In the genomic region with DNA sequence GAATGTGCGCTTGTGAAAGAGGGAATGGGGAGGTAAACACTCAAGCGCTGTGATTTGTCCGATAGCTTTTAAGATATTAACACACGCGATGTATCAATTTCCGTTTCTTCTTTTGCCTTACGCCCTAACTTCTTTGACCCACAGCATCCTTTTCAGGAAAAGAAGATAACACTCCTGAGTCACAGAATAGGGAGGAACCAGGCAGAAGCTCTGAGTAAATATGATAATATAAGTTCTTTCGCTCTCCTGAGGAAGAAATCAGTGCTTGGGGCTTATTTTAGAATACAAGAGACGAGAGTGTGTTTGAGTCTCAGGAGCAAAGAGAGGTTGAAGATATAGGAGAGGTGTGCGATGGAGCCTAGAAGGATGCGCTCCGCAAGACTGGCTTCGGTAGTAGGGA, we compare ENCODE assay signal across 8 mouse cellular contexts. TPM values are rescaled to one million over a fixed set of nuclear protein-coding genes. Genes with fewer than 3 reads are reported as not detected.
DNase-seq lines count a peak whose midpoint lies in the region; ATAC-seq and TF ChIP-seq lines count a peak whose summit lies in the region.

No protein-coding gene starts in this region.

- no peak for ATAC-seq in kidney, embryonic 14.5 days (ENCODE audit: low FRiP score, low TSS enrichment)
- no peak for ATAC-seq in hindbrain, embryonic 13.5 days (ENCODE audit: low FRiP score)
- no peak for ATAC-seq in midbrain, embryonic 13.5 days

- H3K4me1 ChIP-seq in kidney, embryonic 14.5 days (ENCODE audit: control insufficient read depth, insufficient read depth, low read length), result no peaks in the 10 kb centered on the region
- H3K4me1 ChIP-seq in hindbrain, embryonic 13.5 days (replicated peaks), result peaks cover 24% of the 10 kb centered on the region
- H3K4me1 ChIP-seq in midbrain, embryonic 13.5 days (replicated peaks), result peaks cover 28% of the 10 kb centered on the region

- no peaks in the 10 kb centered on the region for H3K9me3 ChIP-seq in kidney, embryonic 14.5 days (ENCODE audit: control insufficient read depth, low read length)
- no peaks in the 10 kb centered on the region for H3K9me3 ChIP-seq in hindbrain, embryonic 13.5 days
- H3K9me3 ChIP-seq in midbrain, embryonic 13.5 days, result no peaks in the 10 kb centered on the region

- no peak for TF ChIP-seq POLR2A in brain, embryonic 14.5 days (IDR thresholded peaks at IDR 0.05; ENCODE audit: borderline replicate concordance, extremely low read depth, insufficient read depth, insufficient read length, poor library complexity, severe bottlenecking)

- 19% methylated on average over 13 of the region's 13 CpGs for WGBS in kidney, embryonic 14.5 days
- WGBS in hindbrain, embryonic 13.5 days, result 12% methylated on average over 13 of the region's 13 CpGs
- WGBS in midbrain, embryonic 13.5 days, result 14% methylated on average over 13 of the region's 13 CpGs

- no peak for DNase-seq in kidney, adult 9 months
- peak; percentile 14 for DNase-seq in brain, embryonic 14.5 days (ENCODE audit: low read depth)
- no peak for DNase-seq in right cerebral cortex, adult 2 months (ENCODE audit: low spot score in 2 of 2)
- DNase-seq in adrenal gland, adult 18-20 months (ENCODE audit: low spot score in 2 of 2), result no peak
- DNase-seq in gastrocnemius, postnatal 14 days, result no peak

- peak overlapping the region; percentile 23 for H3K4me3 ChIP-seq in kidney, embryonic 14.5 days (ENCODE audit: low read length)
- H3K4me3 ChIP-seq in hindbrain, embryonic 13.5 days, result peak overlapping the region; percentile 56
- H3K4me3 ChIP-seq in midbrain, embryonic 13.5 days (replicated peaks), result peak overlapping the region; percentile 51

- H3K36me3 ChIP-seq in kidney, embryonic 14.5 days (ENCODE audit: control insufficient read depth, insufficient read depth, low read length), result no peaks in the 10 kb centered on the region
- H3K36me3 ChIP-seq in hindbrain, embryonic 13.5 days, result no peaks in the 10 kb centered on the region
- H3K36me3 ChIP-seq in midbrain, embryonic 13.5 days, result no peaks in the 10 kb centered on the region

- TF ChIP-seq CTCF in brain, embryonic 14.5 days (IDR thresholded peaks at IDR 0.05; ENCODE audit: borderline replicate concordance, extremely low read depth, insufficient read depth, insufficient read length), result no peak

- peaks cover 13% of the 10 kb centered on the region; the same call in 1 of the 2 replicates for H3K27me3 ChIP-seq in kidney, embryonic 14.5 days (ENCODE audit: control insufficient read depth, insufficient read depth, low read length)
- peaks cover 22% of the 10 kb centered on the region for H3K27me3 ChIP-seq in hindbrain, embryonic 13.5 days
- peaks cover 35% of the 10 kb centered on the region for H3K27me3 ChIP-seq in midbrain, embryonic 13.5 days

- H3K9ac ChIP-seq in kidney, embryonic 14.5 days (ENCODE audit: low read depth, low read length), result no peak overlapping the region
- peak overlapping the region; percentile 58; the same call in 1 of the 2 replicates for H3K9ac ChIP-seq in hindbrain, embryonic 13.5 days
- H3K9ac ChIP-seq in midbrain, embryonic 13.5 days (replicated peaks), result peak overlapping the region; percentile 15; the same call in 1 of the 2 replicates

- intact Hi-C loops in gastrocnemius, postnatal 14 days (cut with DNase I; ENCODE audit: low total_unique reads), result no loop called here

- H3K4me2 ChIP-seq in kidney, embryonic 14.5 days (replicated peaks; ENCODE audit: low read depth, low read length), result peak overlapping the region; percentile 50
- H3K4me2 ChIP-seq in hindbrain, embryonic 13.5 days, result peak overlapping the region; percentile 64
- peak overlapping the region; percentile 58 for H3K4me2 ChIP-seq in midbrain, embryonic 13.5 days (replicated peaks)

- no peak overlapping the region for H3K27ac ChIP-seq in kidney, embryonic 14.5 days (ENCODE audit: low read depth, low read length)
- H3K27ac ChIP-seq in hindbrain, embryonic 13.5 days, result peak overlapping the region; percentile 58
- H3K27ac ChIP-seq in midbrain, embryonic 13.5 days, result peak overlapping the region; percentile 69

RNA-seq across cellular contexts. Expression of a gene that starts 0.3 kb away (rescaled TPM):
- not detected in 2 replicates for polyA plus RNA-seq in kidney, embryonic 14.5 days (2014; fragmentation: Nextera tagmentation; extraction: Ambion mirVana)
- polyA plus RNA-seq in brain, embryonic 14.5 days (2012; rRNA removed), result 21.3 and 28.3 TPM in 2 replicates
- 35.4 and 39.3 TPM in 2 replicates for polyA plus RNA-seq in hindbrain, embryonic 13.5 days (2015; fragmentation: Nextera tagmentation; extraction: Ambion mirVana)
- polyA plus RNA-seq in midbrain, embryonic 13.5 days (2015; fragmentation: Nextera tagmentation; extraction: Ambion mirVana), result 37.3 and 46.4 TPM in 2 replicates
- 1 to 10 TPM; 5.0 to 5.7 TPM for total RNA-seq in adrenal gland, adult 18-20 months (2021)
- not detected for total RNA-seq in gastrocnemius, postnatal 14 days (2021)

RNA-seq across cellular contexts. Expression of a gene that starts 37.8 kb away (rescaled TPM):
- polyA plus RNA-seq in kidney, embryonic 14.5 days (2014; fragmentation: Nextera tagmentation; extraction: Ambion mirVana), result 0.19 TPM in 1 of 2 replicates, not detected in the other
- polyA plus RNA-seq in brain, embryonic 14.5 days (2012; rRNA removed), result 0.14 and 0.26 TPM in 2 replicates
- polyA plus RNA-seq in hindbrain, embryonic 13.5 days (2015; fragmentation: Nextera tagmentation; extraction: Ambion mirVana), result 0.71 and 0.96 TPM in 2 replicates
- 0.55 and 0.74 TPM in 2 replicates for polyA plus RNA-seq in midbrain, embryonic 13.5 days (2015; fragmentation: Nextera tagmentation; extraction: Ambion mirVana)
- total RNA-seq in adrenal gland, adult 18-20 months (2021), result 1 to 10 TPM; 2.9 to 3.1 TPM
- total RNA-seq in gastrocnemius, postnatal 14 days (2021), result under 1 TPM; 0.42 to 0.43 TPM

RNA-seq across cellular contexts. Expression of a gene that starts 38.1 kb away (rescaled TPM):
- polyA plus RNA-seq in kidney, embryonic 14.5 days (2014; fragmentation: Nextera tagmentation; extraction: Ambion mirVana), result 47.3 and 58.1 TPM in 2 replicates
- polyA plus RNA-seq in brain, embryonic 14.5 days (2012; rRNA removed), result 45.2 and 52.9 TPM in 2 replicates
- 59.1 and 60.8 TPM in 2 replicates for polyA plus RNA-seq in hindbrain, embryonic 13.5 days (2015; fragmentation: Nextera tagmentation; extraction: Ambion mirVana)
- polyA plus RNA-seq in midbrain, embryonic 13.5 days (2015; fragmentation: Nextera tagmentation; extraction: Ambion mirVana), result 49.9 and 50.6 TPM in 2 replicates
- 100 to 1,000 TPM; 110 to 154 TPM for total RNA-seq in adrenal gland, adult 18-20 months (2021)
- total RNA-seq in gastrocnemius, postnatal 14 days (2021), result 10 to 100 TPM; 21.2 to 22.4 TPM

RNA-seq across cellular contexts. Expression of a gene that starts 39.7 kb away (rescaled TPM):
- 17.9 and 23.9 TPM in 2 replicates for polyA plus RNA-seq in kidney, embryonic 14.5 days (2014; fragmentation: Nextera tagmentation; extraction: Ambion mirVana)
- 179 and 187 TPM in 2 replicates for polyA plus RNA-seq in brain, embryonic 14.5 days (2012; rRNA removed)
- polyA plus RNA-seq in hindbrain, embryonic 13.5 days (2015; fragmentation: Nextera tagmentation; extraction: Ambion mirVana), result 185 and 191 TPM in 2 replicates
- 186 and 195 TPM in 2 replicates for polyA plus RNA-seq in midbrain, embryonic 13.5 days (2015; fragmentation: Nextera tagmentation; extraction: Ambion mirVana)
- total RNA-seq in adrenal gland, adult 18-20 months (2021), result 10 to 100 TPM; 27.7 to 35.8 TPM
- total RNA-seq in gastrocnemius, postnatal 14 days (2021), result 10 to 100 TPM; 12.3 to 13.8 TPM

Comparison
In these comparisons a context has a peak if more than half of its experiments do, and no peak if none do; other contexts are left out.
1. RNA of a gene that starts 0.3 kb away (polyA plus RNA-seq): 37.3 to 46.4 TPM in midbrain, embryonic 13.5 days, 35.4 to 39.3 TPM in hindbrain, embryonic 13.5 days and 21.3 to 28.3 TPM in brain, embryonic 14.5 days; not detected in kidney, embryonic 14.5 days; every median in the first group is over 10 times any median in the second.
2. Peak in every context shown above with its lines, with median percentiles within 50 percentile points of each other: H3K4me2 ChIP-seq and H3K4me3 ChIP-seq.